Mouse (Mus musculus): ENCODE results near the gene Ccdc57. TPM values are rescaled to one million over a fixed set of nuclear protein-coding genes. Genes with fewer than 3 reads are reported as not detected.

Ccdc57 gene
- total RNA-seq, 2 experiments from 2014 or later, result 12.8 to 21.3 TPM

DNA sequence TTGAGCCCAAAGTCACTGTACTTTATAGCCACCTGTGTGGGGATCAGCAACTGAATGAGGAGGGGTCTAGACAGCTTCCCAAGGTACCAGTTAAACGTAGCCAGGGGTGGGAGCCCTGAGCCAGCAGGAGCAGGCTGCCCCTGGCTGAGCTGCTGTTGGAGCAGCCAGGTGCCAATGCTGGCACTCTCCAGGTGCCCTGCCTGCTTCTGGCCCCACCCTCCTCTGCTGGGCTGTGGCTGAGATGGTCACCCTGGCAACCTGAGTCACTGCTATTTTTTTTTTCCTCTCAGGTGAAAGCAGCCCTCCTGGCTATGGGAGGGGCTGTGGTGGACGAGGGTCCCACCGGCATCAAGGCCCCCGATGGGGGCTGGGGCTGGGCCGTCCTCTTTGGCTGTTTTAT is 22.3 kb upstream of the Ccdc57 start:
- no peak for DNase-seq (ENCODE audit: low spot score in 2 of 2)

DNA sequence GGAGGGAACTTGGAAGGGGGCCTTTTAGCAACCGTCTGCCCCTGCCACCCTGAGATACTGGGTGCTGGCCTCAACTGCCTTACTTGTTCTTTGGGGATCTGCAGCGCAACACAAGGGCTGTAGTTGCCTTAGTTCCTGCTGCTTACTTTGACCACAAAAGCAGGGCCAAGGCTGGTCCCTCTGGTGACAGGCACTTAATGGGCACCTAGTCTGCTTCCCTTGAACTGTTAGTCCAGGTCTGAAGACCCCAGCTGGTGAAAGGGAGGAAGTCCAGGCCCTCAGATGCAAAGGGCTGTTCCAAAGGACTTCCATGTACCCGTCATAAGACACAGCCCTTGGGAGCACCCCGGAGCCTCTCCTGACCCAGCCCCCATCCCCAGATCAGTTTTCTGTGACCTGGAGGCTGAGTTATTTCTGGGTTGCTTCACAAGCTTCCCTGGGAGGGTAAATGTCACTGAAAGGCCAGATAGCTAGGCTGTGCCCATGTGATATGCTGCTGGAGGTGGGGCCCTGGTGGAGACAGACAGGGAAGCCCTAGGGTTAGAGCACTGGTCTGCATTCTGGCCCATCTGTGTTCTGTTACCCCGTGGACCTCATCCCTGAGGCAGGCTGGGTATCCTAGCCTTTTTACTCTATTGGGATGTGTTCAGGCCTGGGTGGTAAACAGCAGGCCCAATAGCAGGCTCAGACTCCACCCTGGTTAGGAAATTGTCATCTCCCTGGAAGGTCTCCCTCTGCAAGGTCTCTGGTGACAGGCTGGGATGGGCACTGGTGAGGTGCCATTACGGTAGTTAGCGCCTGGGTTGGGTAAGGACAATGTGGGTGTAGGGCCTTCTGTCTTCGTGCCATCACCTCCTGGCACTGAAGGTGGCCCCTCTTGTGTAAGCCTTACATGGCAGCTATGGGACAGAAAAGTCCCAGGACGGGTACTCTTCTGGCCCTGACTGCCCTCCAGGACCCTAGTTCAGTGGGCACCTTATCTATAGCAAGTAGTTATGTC is 19.4 kb upstream of the Ccdc57 start:
- no peak for DNase-seq (ENCODE audit: low spot score in 2 of 2)

DNA sequence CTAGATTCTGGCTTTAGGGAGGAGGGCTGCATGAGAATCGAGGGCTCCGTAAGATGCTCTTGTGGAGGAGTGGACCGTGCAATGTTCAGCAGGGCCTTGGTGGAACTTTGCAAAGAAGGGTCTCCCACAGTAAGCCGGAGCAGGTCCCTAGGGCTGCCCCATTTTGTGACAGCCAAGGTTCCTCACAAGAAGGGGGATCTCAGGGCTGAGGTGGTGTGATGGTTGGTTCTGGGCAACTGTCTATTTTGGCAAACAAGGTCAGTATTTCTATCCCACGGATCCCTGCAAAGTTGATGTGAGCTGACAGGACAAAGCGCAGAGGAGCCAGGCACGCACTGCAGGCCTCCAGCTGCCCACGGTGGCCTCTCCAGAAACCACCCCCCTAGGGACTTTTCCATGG is 18.6 kb upstream of the Ccdc57 start:
- DNase-seq (ENCODE audit: low spot score in 2 of 2), result no peak

DNA sequence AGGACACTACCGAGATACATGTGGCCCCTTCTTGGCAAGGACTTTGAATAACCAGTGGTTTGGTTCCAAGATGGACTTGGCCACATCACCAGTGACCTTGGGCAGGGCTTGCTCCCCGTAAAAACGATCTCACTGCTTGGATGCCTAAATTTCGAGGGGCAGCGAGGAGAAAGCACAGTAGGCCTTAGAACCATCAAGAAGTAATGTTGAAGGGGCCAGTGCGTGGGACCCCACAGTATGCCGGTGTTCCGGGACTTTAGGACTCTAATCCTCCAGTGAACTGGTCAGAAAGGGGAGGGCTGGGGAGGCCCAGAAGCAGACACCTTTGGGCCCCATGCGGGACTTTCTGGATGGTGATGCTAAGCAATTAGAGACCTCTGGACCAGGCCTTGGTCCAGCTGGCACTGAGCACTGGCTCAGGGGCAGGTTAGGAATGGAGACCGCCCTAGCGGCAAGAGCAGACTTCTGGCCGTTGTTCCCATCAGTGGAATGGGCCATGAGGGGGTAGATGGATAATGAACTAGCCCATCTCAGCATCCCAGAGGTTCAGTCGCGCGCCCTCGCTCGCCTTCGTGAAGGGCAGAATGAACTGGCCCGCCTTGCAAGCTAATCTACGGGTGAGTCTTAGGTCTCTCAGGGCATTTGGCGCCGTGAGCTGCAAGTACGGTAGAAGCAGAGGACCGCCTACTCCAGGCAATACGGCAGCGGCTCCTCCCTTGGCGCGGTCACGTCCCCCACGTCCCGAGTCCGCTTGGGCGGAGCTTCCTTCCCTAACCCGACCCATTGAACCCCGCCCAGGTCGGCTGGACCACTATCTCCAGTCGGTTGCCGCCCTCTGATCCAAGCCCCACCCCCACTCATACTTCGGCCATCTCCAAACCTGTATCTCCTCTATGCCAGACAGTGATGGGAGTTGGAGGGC is 17.9 kb upstream of the Ccdc57 start:
- peak; percentile 70 to 75 for DNase-seq (ENCODE audit: low spot score in 2 of 2)

DNA sequence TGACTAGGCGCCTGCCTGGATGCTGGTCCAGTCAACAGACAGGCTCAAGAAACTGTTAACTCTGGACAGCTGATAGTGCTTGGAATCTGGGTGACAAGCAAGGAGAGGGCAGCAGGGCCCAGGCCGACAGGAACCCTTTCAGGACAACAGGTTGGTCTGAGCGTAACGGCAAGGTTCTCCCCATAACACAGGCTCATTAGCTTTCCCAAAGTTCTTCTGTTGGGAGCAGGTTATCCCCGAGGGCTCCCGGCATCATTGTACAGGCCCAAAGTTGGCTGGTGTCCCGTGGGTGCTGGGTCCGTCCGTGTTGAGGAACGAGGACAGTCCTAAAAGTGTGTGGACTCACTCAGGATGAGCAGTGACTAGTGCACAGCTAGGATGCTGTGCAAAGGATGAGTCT is 17.2 kb upstream of the Ccdc57 start:
- DNase-seq (ENCODE audit: low spot score in 2 of 2), result no peak

DNA sequence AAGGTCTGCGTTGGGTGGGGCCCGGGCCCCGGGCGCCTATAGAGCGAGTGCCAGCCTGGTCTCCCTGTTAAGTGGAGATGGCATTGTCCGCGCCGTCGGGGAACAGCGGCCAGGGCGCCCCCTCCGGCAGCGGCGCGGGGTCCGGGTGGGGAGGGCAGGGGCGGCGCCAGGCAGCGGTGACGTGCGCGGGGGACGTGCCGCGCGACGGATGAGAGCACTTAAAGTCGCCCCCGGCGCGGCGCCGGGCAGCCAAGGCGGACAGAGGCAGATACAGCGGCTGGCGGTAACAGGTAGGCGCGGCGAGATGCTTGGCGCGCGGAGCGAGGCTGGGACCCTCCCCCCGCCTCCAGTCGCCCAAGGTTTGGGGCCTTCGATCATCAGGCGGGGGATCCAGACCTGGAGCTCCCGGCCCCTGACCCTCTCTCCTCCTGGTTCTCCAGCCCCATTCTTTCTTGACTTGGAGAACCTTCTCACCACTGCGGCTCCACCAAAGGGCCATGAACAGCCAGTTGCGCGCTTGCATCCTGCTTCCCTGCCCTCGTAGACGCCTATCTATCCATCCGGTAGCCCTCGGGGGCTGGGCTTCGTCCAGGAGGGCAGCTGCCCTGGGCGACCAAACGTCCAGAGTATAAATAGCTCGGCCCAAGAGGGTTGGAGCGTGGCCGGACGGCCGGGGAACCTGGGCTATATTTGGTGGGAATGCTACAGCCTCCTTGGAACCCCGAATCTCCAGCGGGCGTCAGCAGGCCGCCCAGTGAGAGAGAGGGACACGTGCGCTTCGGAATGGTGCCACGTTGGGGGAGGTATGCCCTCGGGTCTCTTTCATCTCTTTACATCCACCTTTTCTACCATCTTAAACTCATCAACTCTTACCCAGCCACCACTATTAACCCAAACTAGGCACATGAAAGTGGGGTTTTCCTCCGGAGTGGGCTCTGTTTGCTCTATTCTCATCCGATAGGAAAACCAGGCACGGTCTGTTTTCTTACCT is 16.5 kb upstream of the Ccdc57 start:
- DNase-seq (ENCODE audit: low spot score in 2 of 2), result peak in 1 of 2 experiments; percentile 46

DNA sequence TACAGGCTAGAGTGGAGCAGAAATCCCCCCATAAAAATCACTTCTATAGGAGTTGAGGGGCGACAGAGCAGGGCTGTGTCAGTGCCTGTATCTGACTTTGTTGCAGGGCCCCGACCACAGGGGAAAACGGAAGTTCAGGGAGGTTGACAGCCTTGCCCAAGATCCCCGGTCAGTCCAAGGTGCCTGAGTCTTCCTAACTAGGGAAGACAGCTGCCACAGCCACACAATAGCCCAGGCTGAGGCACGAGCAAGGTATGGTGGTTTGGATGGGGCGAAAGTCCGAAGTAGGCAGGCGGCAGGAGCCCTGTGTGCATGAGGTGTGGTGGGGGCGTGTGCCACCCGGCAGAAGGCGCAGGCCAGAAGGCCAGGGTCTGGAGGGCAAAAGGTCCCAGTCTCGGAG is 15.7 kb upstream of the Ccdc57 start, which contains the start of gene Slc16a3:
Gene Slc16a3 (plus strand): TSS at position 153 of the 400 bp plus-strand sequence.
- no peak for DNase-seq (ENCODE audit: low spot score in 2 of 2)

DNA sequence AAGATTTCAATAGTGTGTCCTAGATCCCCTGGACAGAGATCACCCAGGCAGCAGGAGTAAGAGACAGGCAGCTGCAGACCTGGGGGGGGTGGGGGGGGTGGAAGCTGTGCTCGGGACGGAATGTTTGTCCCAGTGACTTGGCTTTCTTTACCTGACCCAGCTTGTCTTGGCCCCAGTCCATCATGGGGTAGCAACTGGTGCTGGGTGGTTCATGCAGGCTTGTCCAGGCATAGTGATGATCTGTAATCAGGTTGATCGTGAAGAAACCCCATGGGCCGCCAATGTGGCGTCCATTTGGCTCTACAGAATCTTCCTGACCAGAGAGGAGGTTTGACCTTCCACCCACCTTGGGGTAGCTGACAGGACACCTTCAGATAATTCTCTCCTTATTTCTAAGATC is 13.3 kb upstream of the Ccdc57 start:
- DNase-seq (ENCODE audit: low spot score in 2 of 2), result no peak

DNA sequence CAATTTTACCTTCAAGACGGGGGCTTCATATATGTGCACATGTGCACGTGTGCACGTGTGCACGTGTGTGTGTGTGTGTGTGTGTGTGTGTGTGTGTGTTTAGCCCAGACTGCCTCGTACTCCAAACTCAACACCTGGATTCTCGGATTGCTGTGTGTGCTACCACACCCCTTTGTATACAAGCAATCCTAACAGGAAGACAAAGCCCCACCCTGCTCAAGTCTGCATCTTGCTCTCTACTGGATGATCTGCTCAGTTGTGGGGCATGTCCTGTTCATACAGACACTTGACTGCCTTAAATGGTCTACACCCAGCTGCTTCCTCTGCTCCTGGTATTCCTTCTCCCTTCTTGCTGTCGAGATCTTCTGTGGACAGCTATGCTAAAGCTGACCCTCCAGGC is 12.6 kb upstream of the Ccdc57 start:
- DNase-seq (ENCODE audit: low spot score in 2 of 2), result no peak

DNA sequence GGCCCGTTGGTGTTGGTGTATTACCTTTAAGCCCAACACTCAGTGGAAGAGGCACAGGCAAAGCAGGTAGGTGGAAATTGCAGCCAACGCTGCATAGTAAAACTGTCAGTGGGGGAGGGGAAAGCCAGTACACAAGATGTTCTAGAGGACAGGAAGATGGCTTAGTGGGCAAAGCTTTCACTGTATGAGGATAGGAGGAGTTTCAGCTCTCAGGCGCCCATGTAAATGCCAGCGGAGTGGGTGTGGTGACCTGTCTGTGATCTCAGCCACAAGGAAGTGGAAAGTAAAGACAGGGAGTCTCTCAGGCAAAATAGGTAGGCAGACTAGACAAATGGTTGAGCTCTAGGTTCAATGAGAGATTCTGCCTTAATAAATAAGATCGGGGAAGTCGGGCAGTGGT is 8.3 kb upstream of the Ccdc57 start:
- DNase-seq (ENCODE audit: low spot score in 2 of 2), result no peak

DNA sequence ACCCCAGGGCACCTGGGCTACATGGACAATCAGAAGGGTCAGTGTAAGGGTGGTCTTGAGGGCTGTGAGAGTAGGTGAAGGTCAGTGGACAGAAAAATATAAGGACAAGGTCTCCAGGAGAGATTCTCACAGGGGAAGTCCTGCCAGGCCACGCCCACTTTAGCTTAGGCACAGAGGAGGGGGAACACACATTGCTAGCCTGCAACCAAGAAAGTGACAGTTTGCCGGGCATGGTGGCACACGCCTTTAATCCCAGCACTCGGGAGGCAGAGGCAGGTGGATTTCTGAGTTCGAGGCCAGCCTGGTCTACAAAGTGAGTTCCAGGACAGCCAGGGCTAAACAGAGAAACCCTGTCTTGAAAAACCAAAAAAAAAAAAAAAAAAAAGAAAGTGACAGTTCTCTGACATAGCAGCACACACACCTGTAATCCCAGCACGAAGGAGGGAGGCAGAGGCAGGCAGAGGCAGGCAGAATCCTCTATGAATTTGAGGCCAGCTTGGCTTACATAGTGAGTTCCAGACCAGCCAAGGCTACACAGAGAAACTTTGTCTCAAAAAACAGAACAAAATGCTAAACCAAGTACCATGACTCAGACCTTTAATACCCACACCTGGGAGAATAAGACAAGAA is 7.2 kb upstream of the Ccdc57 start:
- DNase-seq (ENCODE audit: low spot score in 2 of 2), result no peak

DNA sequence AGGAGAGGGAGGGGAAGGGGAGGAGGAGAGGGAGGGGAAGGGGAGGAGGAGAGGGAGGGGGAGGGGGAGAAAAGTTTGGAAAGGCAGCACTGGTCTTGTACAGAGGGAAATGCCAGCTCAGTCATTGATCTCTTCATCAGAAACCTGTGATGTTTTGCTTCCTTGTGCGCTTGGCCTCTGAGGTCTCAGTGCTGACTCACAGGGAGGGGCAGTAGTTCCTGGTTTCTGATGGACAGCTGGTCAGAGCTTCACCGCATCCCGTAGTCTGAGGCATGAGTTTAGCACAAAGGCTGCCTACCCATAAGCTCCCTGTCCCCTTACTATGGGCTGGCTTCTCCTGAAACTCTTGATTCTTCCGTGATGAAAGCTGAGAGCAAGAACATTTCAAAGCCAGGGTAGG is 6.1 kb upstream of the Ccdc57 start:
- DNase-seq (ENCODE audit: low spot score in 2 of 2), result no peak

DNA sequence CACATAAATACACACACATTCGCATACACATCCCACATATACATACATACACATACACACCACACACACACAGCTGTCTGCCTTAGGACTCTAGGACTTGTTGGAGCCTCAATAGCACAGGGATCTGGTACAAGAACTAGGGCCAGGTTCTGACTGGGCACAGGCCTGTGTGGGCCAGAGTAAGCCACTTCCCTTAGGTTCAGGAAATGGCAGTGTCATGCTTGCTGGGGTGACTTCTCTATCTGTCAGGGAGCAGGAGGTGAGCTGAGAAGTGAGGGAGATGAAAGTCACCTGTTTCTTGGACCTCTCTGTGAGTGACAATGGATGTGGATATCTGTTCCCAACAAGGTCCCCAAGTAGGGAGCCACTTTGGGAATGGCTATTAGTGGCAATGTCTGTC is 5.3 kb upstream of the Ccdc57 start:
- no peak for DNase-seq (ENCODE audit: low spot score in 2 of 2)

DNA sequence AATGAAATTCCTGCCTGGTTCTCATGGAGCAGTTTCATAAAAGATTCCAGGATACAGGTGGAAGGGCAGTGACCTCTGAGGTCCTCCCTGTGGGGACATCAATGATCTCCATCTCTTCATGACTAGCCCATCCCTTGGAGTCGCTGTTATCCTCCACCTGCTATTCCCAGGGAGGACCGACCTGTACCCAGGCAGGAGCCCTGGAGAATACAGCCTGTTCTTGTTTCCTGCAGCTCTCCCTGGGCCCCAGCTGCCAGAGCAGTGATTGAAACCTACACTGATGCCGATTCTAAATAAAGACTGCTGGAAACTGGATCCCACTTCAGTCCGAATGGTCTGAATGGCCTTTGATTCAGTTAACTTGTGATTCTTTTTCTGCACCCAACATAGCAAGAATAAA is 1.2 kb downstream of the Ccdc57 start:
- DNase-seq (ENCODE audit: low spot score in 2 of 2), result no peak

DNA sequence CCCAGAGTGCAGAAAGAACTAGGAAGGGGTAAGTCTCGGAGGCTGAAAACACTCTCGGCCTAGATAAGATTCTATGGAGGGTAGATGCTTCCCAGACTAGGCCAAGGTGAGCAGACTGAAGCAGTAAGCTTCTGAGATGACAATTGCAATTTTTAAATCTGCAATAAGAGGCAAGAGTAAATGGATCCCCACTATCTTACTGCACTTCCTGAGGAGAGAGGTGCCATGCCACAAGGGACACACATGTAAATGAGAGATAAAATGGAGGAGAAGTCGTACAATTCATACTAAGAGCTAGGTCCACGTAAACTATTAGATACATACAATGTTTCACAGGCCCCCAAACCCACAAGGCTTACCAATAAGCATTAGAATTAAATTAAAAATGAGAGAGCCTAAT is 4.2 kb downstream of the Ccdc57 start:
- DNase-seq (ENCODE audit: low spot score in 2 of 2), result no peak

DNA sequence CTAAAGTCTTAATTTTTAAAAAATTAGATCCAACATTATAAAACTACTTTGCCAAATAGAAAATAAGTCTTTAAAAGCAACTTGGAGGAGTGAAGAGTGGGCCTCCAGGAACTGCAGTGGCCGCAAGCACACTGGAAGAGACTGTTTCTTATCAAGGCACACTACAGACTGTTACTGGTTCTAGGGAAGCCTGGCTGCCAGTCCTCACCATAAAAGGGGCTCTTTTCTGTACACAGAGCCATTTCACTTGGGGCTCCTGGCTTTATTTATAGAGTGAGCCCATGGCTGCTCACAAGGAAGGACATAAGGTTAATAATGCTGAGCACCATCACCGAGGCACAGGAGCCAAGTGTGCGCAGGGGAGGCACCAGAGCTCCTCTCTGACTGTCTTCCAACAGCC is 10.1 kb downstream of the Ccdc57 start:
- no peak for DNase-seq (ENCODE audit: low spot score in 2 of 2)

DNA sequence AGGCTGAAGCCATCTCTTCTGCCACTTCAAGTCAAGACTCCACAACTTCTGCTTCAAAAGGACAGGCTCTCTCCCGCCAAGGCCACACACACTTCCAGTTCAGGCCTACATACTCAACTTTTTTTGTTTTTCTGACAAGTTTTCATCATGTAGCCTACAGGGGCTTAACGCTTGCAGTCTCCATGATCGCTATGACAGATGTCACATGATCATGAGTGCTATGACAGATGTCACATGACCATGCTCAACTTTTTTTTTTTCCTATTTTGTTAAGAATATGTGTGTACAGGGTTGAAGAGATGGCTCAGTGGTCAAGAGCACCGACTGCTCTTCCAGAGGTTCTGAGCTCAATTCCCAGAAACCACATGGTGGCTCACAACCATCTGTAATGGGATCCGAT is 14.9 kb downstream of the Ccdc57 start:
- no peak for DNase-seq (ENCODE audit: low spot score in 2 of 2)

DNA sequence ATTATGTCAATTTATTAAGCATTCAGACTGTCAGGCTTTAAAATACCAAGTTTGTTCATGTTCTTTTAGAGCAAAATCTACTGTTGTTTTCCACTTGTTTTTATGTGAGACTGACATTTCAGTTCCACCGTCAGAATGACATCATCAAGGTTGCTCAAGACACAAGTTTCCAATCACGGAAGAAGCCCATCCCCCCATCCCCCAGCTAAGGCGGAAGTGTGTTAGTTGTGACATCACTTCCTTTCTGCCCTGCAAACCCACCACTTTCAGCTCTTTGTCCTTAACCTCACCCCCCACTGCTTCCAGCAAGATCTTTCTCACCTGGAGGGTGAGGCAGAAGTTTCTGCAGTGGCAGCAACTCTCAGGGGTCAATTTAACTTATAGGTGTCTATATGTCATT is 16.2 kb downstream of the Ccdc57 start:
- no peak for DNase-seq (ENCODE audit: low spot score in 2 of 2)

DNA sequence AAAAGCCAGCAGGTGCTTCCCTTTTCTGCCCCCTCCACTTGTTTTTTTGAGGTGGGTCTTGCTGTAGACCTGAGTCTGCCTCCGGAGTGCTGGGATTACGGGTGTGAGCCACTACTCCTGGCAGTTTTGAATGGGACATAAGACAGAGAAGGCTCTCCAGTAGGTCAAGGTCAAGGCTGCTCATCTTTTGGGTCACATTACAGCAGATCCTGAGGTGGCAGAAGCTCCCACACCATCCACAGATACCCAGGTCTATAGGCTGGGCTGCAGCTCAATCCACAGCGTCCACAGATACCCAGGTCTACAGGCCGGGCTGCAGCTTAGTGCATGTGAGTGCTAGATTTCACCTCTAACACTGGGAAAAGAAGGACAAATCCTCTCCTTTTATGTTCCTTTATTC is 18.9 kb downstream of the Ccdc57 start:
- no peak for DNase-seq (ENCODE audit: low spot score in 2 of 2)

DNA sequence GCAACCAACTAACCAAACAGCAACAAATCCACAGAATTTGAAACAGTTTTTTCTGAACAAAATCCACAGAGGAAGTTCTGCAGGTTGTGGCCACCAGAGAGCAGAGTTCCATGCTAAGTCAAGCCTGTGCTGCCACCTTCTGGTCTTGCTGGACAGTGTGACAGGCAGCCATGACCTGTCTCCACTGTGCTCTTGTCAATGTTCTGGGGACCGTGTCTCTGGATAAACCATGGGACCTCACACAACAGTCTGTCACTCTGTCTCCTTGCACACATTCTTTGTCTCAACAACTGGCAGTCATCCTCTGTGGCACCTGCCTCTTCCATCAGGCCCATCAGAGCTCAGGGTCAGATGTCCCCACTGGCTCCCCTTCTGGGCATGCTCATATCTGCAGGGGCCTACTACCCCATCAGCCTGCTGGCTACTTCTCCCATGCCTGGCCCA is 27.2 kb downstream of the Ccdc57 start:
- peak; percentile 65 to 73 for DNase-seq (ENCODE audit: low spot score in 2 of 2)
